Comparison of ENCODE assay signal across 14 mouse cellular contexts in genomic region chr11:53496946-53497345, GRCm38 (mm10). TPM values are rescaled to one million over a fixed set of nuclear protein-coding genes. Genes with fewer than 3 reads are reported as not detected.
DNase-seq lines count a peak whose midpoint lies in the region; ATAC-seq and TF ChIP-seq lines count a peak whose summit lies in the region.
"Had no signal": no experiment of that assay in that cellular context is flagged by ENCODE, and none has a peak within 500 bp of the region (broad histone marks: within the 10 kb centered on the region; RNA-seq: fewer than 3 reads in every experiment).

No protein-coding gene starts in this region.

- peaks cover 70% of the 10 kb centered on the region for H3K4me1 ChIP-seq in forebrain, embryonic 10.5 days
- H3K4me1 ChIP-seq in forebrain, embryonic 12.5 days, result peaks cover 40% of the 10 kb centered on the region

- no peaks in the 10 kb centered on the region for H3K9me3 ChIP-seq in forebrain, embryonic 10.5 days
- H3K9me3 ChIP-seq in forebrain, embryonic 12.5 days, result no peaks in the 10 kb centered on the region
- H3K9me3 ChIP-seq: embryonic facial prominence, embryonic 12.5 days; limb, embryonic 13.5 days had no signal

- WGBS in forebrain, embryonic 10.5 days, result 87% methylated on average over 6 of the region's 6 CpGs
- WGBS in forebrain, embryonic 12.5 days, result 83% methylated on average over 6 of the region's 6 CpGs

- H3K27ac ChIP-seq in forebrain, embryonic 10.5 days, result peak overlapping the region; percentile 40; the same call in 1 of the 2 replicates
- H3K27ac ChIP-seq in forebrain, embryonic 12.5 days, result no peak overlapping the region
- H3K27ac ChIP-seq: embryonic facial prominence, embryonic 12.5 days; limb, embryonic 13.5 days had no signal

- TF ChIP-seq CTCF in brain, embryonic 14.5 days (IDR thresholded peaks at IDR 0.05; ENCODE audit: borderline replicate concordance, extremely low read depth, insufficient read depth, insufficient read length), result no peak

- H3K27me3 ChIP-seq in forebrain, embryonic 10.5 days (ENCODE audit: poor library complexity, severe bottlenecking), result peaks cover 61% of the 10 kb centered on the region
- H3K27me3 ChIP-seq in forebrain, embryonic 12.5 days, result peaks cover 22% of the 10 kb centered on the region
- H3K27me3 ChIP-seq: embryonic facial prominence, embryonic 12.5 days; limb, embryonic 13.5 days had no signal

- no peak overlapping the region for H3K9ac ChIP-seq in forebrain, embryonic 12.5 days
- H3K9ac ChIP-seq: embryonic facial prominence, embryonic 12.5 days; limb, embryonic 13.5 days had no signal

- H3K4me2 ChIP-seq in forebrain, embryonic 12.5 days, result no peak overlapping the region
- H3K4me2 ChIP-seq: embryonic facial prominence, embryonic 12.5 days; limb, embryonic 13.5 days had no signal

- no peak for ATAC-seq in forebrain, embryonic 12.5 days (ENCODE audit: low FRiP score)

- H3K36me3 ChIP-seq in forebrain, embryonic 10.5 days (replicated peaks), result no peaks in the 10 kb centered on the region
- H3K36me3 ChIP-seq in forebrain, embryonic 12.5 days (replicated peaks), result no peaks in the 10 kb centered on the region
- H3K36me3 ChIP-seq: embryonic facial prominence, embryonic 12.5 days; limb, embryonic 13.5 days had no signal

- H3K4me3 ChIP-seq in forebrain, embryonic 10.5 days, result no peak overlapping the region
- H3K4me3 ChIP-seq in forebrain, embryonic 12.5 days (replicated peaks), result no peak overlapping the region
- H3K4me3 ChIP-seq: embryonic facial prominence, embryonic 12.5 days; limb, embryonic 13.5 days had no signal

- DNase-seq in forebrain, embryonic 10.5 days (ENCODE audit: extremely low spot score, low spot score), result no peak
- DNase-seq in left cerebral cortex, adult 18-20 months (ENCODE audit: low spot score in 2 of 2), result peak; percentile 54 to 67
- no peak for DNase-seq in left cerebral cortex, adult 11 months (ENCODE audit: low spot score)
- peak; percentile 55 for DNase-seq in brain, embryonic 14.5 days (ENCODE audit: low read depth)
- peak; percentile 59 to 65 for DNase-seq in right cerebral cortex, postnatal 10 days (ENCODE audit: low spot score in 2 of 2)
- no peak for DNase-seq in adrenal gland, postnatal 4 days (ENCODE audit: low spot score in 2 of 2)
- no peak for DNase-seq in yolk sac, embryonic 10.5 days (ENCODE audit: low spot score)
- DNase-seq: gastrocnemius, postnatal 36 days had no signal

- no peak for TF ChIP-seq POLR2A in brain, embryonic 14.5 days (IDR thresholded peaks at IDR 0.05; ENCODE audit: borderline replicate concordance, extremely low read depth, insufficient read depth, insufficient read length, poor library complexity, severe bottlenecking)

RNA-seq across cellular contexts. Expression of gene Sowaha, which starts 16.9 kb away (rescaled TPM):
- polyA plus RNA-seq in forebrain, embryonic 10.5 days (2016; fragmentation: Nextera tagmentation; extraction: Ambion mirVana), result 0.46 and 0.97 TPM in 2 replicates
- polyA plus RNA-seq in forebrain, embryonic 12.5 days (2016; fragmentation: Nextera tagmentation; extraction: Ambion mirVana), result 1.1 and 1.6 TPM in 2 replicates
- 10 to 100 TPM; 61.7 to 78.5 TPM for total RNA-seq in left cerebral cortex, adult 18-20 months (2021)
- polyA plus RNA-seq in brain, embryonic 14.5 days (2012; rRNA removed), result 1.1 and 1.6 TPM in 2 replicates
- 1 to 10 TPM; 1.7 to 2.2 TPM for total RNA-seq in adrenal gland, postnatal 4 days (2021)

RNA-seq across cellular contexts. Expression of gene Gm9945, which starts 17.0 kb away (rescaled TPM):
- 0.30 TPM in 1 of 2 replicates, not detected in the other for polyA plus RNA-seq in forebrain, embryonic 10.5 days (2016; fragmentation: Nextera tagmentation; extraction: Ambion mirVana)
- polyA plus RNA-seq in forebrain, embryonic 12.5 days (2016; fragmentation: Nextera tagmentation; extraction: Ambion mirVana), result 0.29 TPM in 1 of 2 replicates, not detected in the other
- 1 to 10 TPM; 2.0 to 2.1 TPM for total RNA-seq in left cerebral cortex, adult 18-20 months (2021)
- not detected in 2 replicates for polyA plus RNA-seq in brain, embryonic 14.5 days (2012; rRNA removed)
- total RNA-seq in adrenal gland, postnatal 4 days (2021), result not detected
- total RNA-seq: gastrocnemius, postnatal 36 days had no signal
- polyA plus RNA-seq: embryonic facial prominence, embryonic 12.5 days; hindbrain, embryonic 11.5 days; kidney, embryonic 14.5 days; limb, embryonic 13.5 days; lung, embryonic 16.5 days had no signal

RNA-seq across cellular contexts. Expression of gene Sept8, which starts 22.1 kb away (rescaled TPM):
- 22.7 and 22.9 TPM in 2 replicates for polyA plus RNA-seq in forebrain, embryonic 10.5 days (2016; fragmentation: Nextera tagmentation; extraction: Ambion mirVana)
- 22.5 and 23.7 TPM in 2 replicates for polyA plus RNA-seq in forebrain, embryonic 12.5 days (2016; fragmentation: Nextera tagmentation; extraction: Ambion mirVana)
- total RNA-seq in left cerebral cortex, adult 18-20 months (2021), result 100 to 1,000 TPM; 288 to 309 TPM
- polyA plus RNA-seq in brain, embryonic 14.5 days (2012; rRNA removed), result 36.5 and 38.4 TPM in 2 replicates
- 10 to 100 TPM; 60.4 to 65.7 TPM for total RNA-seq in adrenal gland, postnatal 4 days (2021)

RNA-seq across cellular contexts. Expression of gene Gm9837, which starts 26.7 kb away (rescaled TPM):
- not detected in 2 replicates for polyA plus RNA-seq in forebrain, embryonic 10.5 days (2016; fragmentation: Nextera tagmentation; extraction: Ambion mirVana)
- polyA plus RNA-seq in forebrain, embryonic 12.5 days (2016; fragmentation: Nextera tagmentation; extraction: Ambion mirVana), result not detected in 2 replicates
- not detected for total RNA-seq in left cerebral cortex, adult 18-20 months (2021)
- polyA plus RNA-seq in brain, embryonic 14.5 days (2012; rRNA removed), result not detected in 2 replicates
- total RNA-seq in adrenal gland, postnatal 4 days (2021), result not detected
- total RNA-seq: gastrocnemius, postnatal 36 days had no signal
- polyA plus RNA-seq: embryonic facial prominence, embryonic 12.5 days; hindbrain, embryonic 11.5 days; kidney, embryonic 14.5 days; limb, embryonic 13.5 days; lung, embryonic 16.5 days had no signal

RNA-seq across cellular contexts. Expression of gene Shroom1, which starts 39.9 kb away (rescaled TPM):
- polyA plus RNA-seq in forebrain, embryonic 10.5 days (2016; fragmentation: Nextera tagmentation; extraction: Ambion mirVana), result 1.2 and 1.7 TPM in 2 replicates
- polyA plus RNA-seq in forebrain, embryonic 12.5 days (2016; fragmentation: Nextera tagmentation; extraction: Ambion mirVana), result 1.8 and 2.0 TPM in 2 replicates
- total RNA-seq in left cerebral cortex, adult 18-20 months (2021), result 1 to 10 TPM; 5.4 to 5.6 TPM
- 2.4 and 2.9 TPM in 2 replicates for polyA plus RNA-seq in brain, embryonic 14.5 days (2012; rRNA removed)
- total RNA-seq in adrenal gland, postnatal 4 days (2021), result 1 to 10 TPM; 4.5 to 5.8 TPM

Comparison
In these comparisons a context has a peak if more than half of its experiments do, and no peak if none do; other contexts are left out.
1. DNase-seq: peak in left cerebral cortex, adult 18-20 months (2 of 2), brain, embryonic 14.5 days (single experiment) and right cerebral cortex, postnatal 10 days (2 of 2); none in forebrain, embryonic 10.5 days (single experiment), left cerebral cortex, adult 11 months (single experiment), adrenal gland, postnatal 4 days (0 of 2) and yolk sac, embryonic 10.5 days (single experiment).